Mouse (Mus musculus) C2C12 (cell line): ENCODE measurements at regions not wholly inside any gene's neighbourhood (a gene's known extent, or its start where the extent isn't known, plus 50 kb on each side); places are given as distances from the start of the nearest gene placed in this dataset.

Source experiments
- CTCF ChIP-seq: IDR thresholded peaks from one replicate; pipeline ENCODE4 v1.5.1; 2011; ENCODE audit not compliant: control insufficient read depth, insufficient read depth, insufficient read length
- MAX ChIP-seq: IDR thresholded peaks from one replicate; pipeline ENCODE4 v1.6.1; 2011; ENCODE audit warnings: mild to moderate bottlenecking, control low read depth
- MYOD1 ChIP-seq: IDR thresholded peaks from one replicate; pipeline ENCODE4 v1.6.1; 2011; ENCODE audit warnings: low read depth; ENCODE audit not compliant: control insufficient read depth, insufficient read length
- MYOG ChIP-seq: IDR thresholded peaks from one replicate; pipeline ENCODE4 v1.6.1; 2011; ENCODE audit not compliant: control insufficient read depth, insufficient read length; ENCODE audit errors: extremely low read depth

- TF ChIP-seq CTCF (no peak), MYOG (no peak), MYOD1 (no peak), MAX (no peak)
Measured at GRCm38 (mm10) chr3:38357905-38358491, 126.6 kb downstream of the Ankrd50 start.
